25 mouse cellular contexts compared by ENCODE assay signal in genomic region chr2:79765723-79766122, GRCm38 (mm10). TPM values are rescaled to one million over a fixed set of nuclear protein-coding genes. Genes with fewer than 3 reads are reported as not detected.
DNase-seq lines count a peak whose midpoint lies in the region; ATAC-seq and TF ChIP-seq lines count a peak whose summit lies in the region.
"Had no signal": no experiment of that assay in that cellular context is flagged by ENCODE, and none has a peak within 500 bp of the region (broad histone marks: within the 10 kb centered on the region; RNA-seq: fewer than 3 reads in every experiment).

No protein-coding gene starts in this region.

- peak; percentile 10 for DNase-seq in lung, postnatal 10 days
- no peak for DNase-seq in lung, adult 18-20 months
- peak; percentile 67 for DNase-seq in kidney, postnatal 0 days (ENCODE audit: low spot score)
- DNase-seq in lung, postnatal 36 days, result peak; percentile 7
- DNase-seq in spleen, postnatal 36 days (ENCODE audit: low spot score in 2 of 2), result no peak
- DNase-seq in layer of hippocampus, adult 8-10 months (ENCODE audit: low spot score in 2 of 2), result no peak
- DNase-seq: adrenal gland, postnatal 10 days; cerebellum, postnatal 10 days; gastrocnemius, postnatal 14 days; layer of hippocampus, adult 9-11 months; right cerebral cortex, postnatal 25 days had no signal

- H3K27me3 ChIP-seq in kidney, postnatal 0 days (ENCODE audit: insufficient read depth, low read length), result no peaks in the 10 kb centered on the region
- no peaks in the 10 kb centered on the region for H3K27me3 ChIP-seq in midbrain, embryonic 16.5 days (ENCODE audit: control insufficient read depth, insufficient read depth, low read depth, low read length)
- H3K27me3 ChIP-seq: embryonic facial prominence, embryonic 13.5 days; limb, embryonic 12.5 days; liver, embryonic 12.5 days; midbrain, embryonic 12.5 days had no signal

- H3K9me3 ChIP-seq in kidney, postnatal 0 days (replicated peaks; ENCODE audit: low read length), result no peaks in the 10 kb centered on the region
- H3K9me3 ChIP-seq in midbrain, embryonic 16.5 days (replicated peaks; ENCODE audit: control insufficient read depth, low read length, poor library complexity, severe bottlenecking), result no peaks in the 10 kb centered on the region
- H3K9me3 ChIP-seq: embryonic facial prominence, embryonic 13.5 days; G1E; hindbrain, embryonic 10.5 days; limb, embryonic 12.5 days; liver, embryonic 12.5 days; midbrain, embryonic 12.5 days had no signal

- H3K4me1 ChIP-seq in kidney, postnatal 0 days (replicated peaks; ENCODE audit: insufficient read depth, low read length), result no peaks in the 10 kb centered on the region; the same call in 1 of the 2 replicates
- H3K4me1 ChIP-seq in midbrain, embryonic 16.5 days (ENCODE audit: control insufficient read depth, insufficient read depth, low read length), result 0 out of 2 replicates have a peak, but pooled peaks cover 2% of the 10 kb centered on the region
- H3K4me1 ChIP-seq: limb, embryonic 12.5 days had no signal

- H3K4me2 ChIP-seq in kidney, postnatal 0 days (ENCODE audit: low read length), result no peak overlapping the region
- H3K4me2 ChIP-seq in midbrain, embryonic 16.5 days (ENCODE audit: low read length), result no peak overlapping the region
- H3K4me2 ChIP-seq: embryonic facial prominence, embryonic 13.5 days; limb, embryonic 12.5 days; liver, embryonic 12.5 days; midbrain, embryonic 12.5 days had no signal

- H3K9ac ChIP-seq in kidney, postnatal 0 days (ENCODE audit: low read depth, low read length), result no peak overlapping the region
- no peak overlapping the region for H3K9ac ChIP-seq in midbrain, embryonic 16.5 days (ENCODE audit: low read depth, low read length)
- H3K9ac ChIP-seq: embryonic facial prominence, embryonic 13.5 days; limb, embryonic 12.5 days; liver, embryonic 12.5 days; midbrain, embryonic 12.5 days had no signal

- no peaks in the 10 kb centered on the region for H3K36me3 ChIP-seq in kidney, postnatal 0 days (ENCODE audit: insufficient read depth, low read length)
- H3K36me3 ChIP-seq in midbrain, embryonic 16.5 days (ENCODE audit: control insufficient read depth, insufficient read depth, low read length), result no peaks in the 10 kb centered on the region
- H3K36me3 ChIP-seq: embryonic facial prominence, embryonic 13.5 days; G1E; hindbrain, embryonic 10.5 days; limb, embryonic 12.5 days; liver, embryonic 12.5 days; midbrain, embryonic 12.5 days had no signal

- WGBS in kidney, postnatal 0 days, result 37% methylated on average over 7 of the region's 7 CpGs
- 90% methylated on average over 7 of the region's 7 CpGs for WGBS in midbrain, embryonic 16.5 days

- H3K27ac ChIP-seq in kidney, postnatal 0 days, result peak overlapping the region; percentile 5; the same call in 1 of the 2 replicates
- no peak overlapping the region for H3K27ac ChIP-seq in midbrain, embryonic 16.5 days (ENCODE audit: low read length)
- H3K27ac ChIP-seq: embryonic facial prominence, embryonic 13.5 days; hindbrain, embryonic 10.5 days; hindbrain, postnatal 0 days; limb, embryonic 12.5 days; liver, embryonic 12.5 days; macrophage; midbrain, embryonic 12.5 days had no signal

- no peak for TF ChIP-seq CTCF in kidney, postnatal 0 days (IDR thresholded peaks at IDR 0.05; ENCODE audit: low read depth)

- no peak overlapping the region for H3K4me3 ChIP-seq in kidney, postnatal 0 days (replicated peaks; ENCODE audit: low read depth, low read length)
- no peak overlapping the region for H3K4me3 ChIP-seq in midbrain, embryonic 16.5 days (ENCODE audit: low read depth, low read length)
- H3K4me3 ChIP-seq: embryonic facial prominence, embryonic 13.5 days; hindbrain, embryonic 10.5 days; limb, embryonic 12.5 days; liver, embryonic 12.5 days; midbrain, embryonic 12.5 days had no signal

- ATAC-seq in kidney, postnatal 0 days (replicated peaks; ENCODE audit: low FRiP score, low read depth), result no peak
- no peak for ATAC-seq in midbrain, embryonic 16.5 days
- ATAC-seq: forebrain, embryonic 14.5 days; hindbrain, postnatal 0 days; intestine, postnatal 0 days; liver, embryonic 12.5 days had no signal

RNA-seq across cellular contexts. Expression of gene Ppp1r1c, which starts 58.1 kb away (rescaled TPM):
- polyA plus RNA-seq in kidney, postnatal 0 days (2015; fragmentation: Nextera tagmentation; extraction: Ambion mirVana), result 0.14 and 0.16 TPM in 2 replicates
- not detected for total RNA-seq in layer of hippocampus, adult 8-10 months (2022)
- 2.1 and 4.8 TPM in 2 replicates for polyA plus RNA-seq in midbrain, embryonic 16.5 days (2015; fragmentation: Nextera tagmentation; extraction: Ambion mirVana)
- total RNA-seq: adrenal gland, postnatal 10 days; gastrocnemius, postnatal 14 days had no signal
- polyA plus RNA-seq: activated CD4-positive, CD25-positive, alpha-beta regulatory T cell, adult 4 months; G1E; heart, embryonic 16.5 days; intestine, postnatal 0 days; liver, embryonic 12.5 days; macrophage; spleen, adult 2 months had no signal

Comparison
In these comparisons a context has a peak if more than half of its experiments do, and no peak if none do; other contexts are left out.
1. DNase-seq: peak in lung, postnatal 10 days (single experiment), kidney, postnatal 0 days (single experiment) and lung, postnatal 36 days (single experiment); none in lung, adult 18-20 months (0 of 2), spleen, postnatal 36 days (0 of 2) and layer of hippocampus, adult 8-10 months (0 of 2).